Mouse (Mus musculus): ENCODE results near the gene St3gal6.

GRCm38 (mm10) chr16:58476363-58476762, 47.7 kb downstream of the St3gal6 start:
- no peak for TF ChIP-seq GATA1 (IDR thresholded peaks at IDR 0.05; ENCODE audit: borderline replicate concordance, low read length)
- no peak for TF ChIP-seq FLI1 (IDR thresholded peaks at IDR 0.05; ENCODE audit: low read length)
